Mouse (Mus musculus) CH12.LX (cell line): ENCODE measurements at regions not wholly inside any gene's neighbourhood (a gene's known extent, or its start where the extent isn't known, plus 50 kb on each side); places are given as distances from the start of the nearest gene placed in this dataset.
A peak's percentile ranks its signal among the peaks of the same experiment; 100 is the strongest.

ENCODE experiments used
- DNase-seq: peaks from one replicate; pipeline ENCODE4 v3.0.0-alpha.2; 2013; ENCODE audit errors: extremely low read depth
- H3K27ac ChIP-seq: 2 replicates; pipeline ENCODE4 v1.5.1; 2012; ENCODE audit warnings: low read depth, mild to moderate bottlenecking, control low read depth, moderate library complexity; ENCODE audit not compliant: insufficient read depth
- H3K27me3 ChIP-seq: replicated peaks from 2 replicates; pipeline ENCODE3; 2012; ENCODE audit warnings: inconsistent platforms
- H3K36me3 ChIP-seq, 2 experiments: replicated peaks in 1 of 2; 2 replicates each; pipeline versions ENCODE3 to v1.6.1; 2012; ENCODE audit warnings: inconsistent platforms in 1 of 2, low read length in 1 of 2, mild to moderate bottlenecking in 1 of 2, mixed read lengths in 1 of 2, moderate library complexity in 1 of 2; ENCODE audit not compliant: control insufficient read depth in 1 of 2, insufficient read depth in 1 of 2
- H3K4me1 ChIP-seq, 2 experiments: 2 replicates each; pipeline ENCODE4 v1.6.1; 2012; ENCODE audit warnings: inconsistent platforms in 1 of 2, moderate library complexity in 1 of 2; ENCODE audit not compliant: insufficient read depth in 2 of 2, control insufficient read depth in 1 of 2
- H3K4me2 ChIP-seq: 2 replicates; pipeline ENCODE4 v1.6.1; 2012; ENCODE audit warnings: low read depth, mild to moderate bottlenecking, control low read depth; ENCODE audit not compliant: poor library complexity, insufficient read depth, severe bottlenecking
- H3K4me3 ChIP-seq, 3 experiments: fragments of 150-350 bp in 1 of 3; sonication (generic) in 1 of 3; replicated peaks in 1 of 3; 2 replicates each; pipeline versions ENCODE3 to v1.5.1; 2011 to 2012; ENCODE audit warnings: low read depth in 2 of 3, low read length in 2 of 3, mild to moderate bottlenecking in 2 of 3, moderate library complexity in 2 of 3, control low read depth in 1 of 3, improper control_type of control experiment in 1 of 3, inconsistent platforms in 1 of 3, mixed read lengths in 1 of 3; ENCODE audit not compliant: poor library complexity in 1 of 3
- H3K79me2 ChIP-seq: replicated peaks from 2 replicates; pipeline ENCODE4 v1.6.1; 2012; ENCODE audit warnings: mild to moderate bottlenecking, moderate library complexity; ENCODE audit not compliant: control insufficient read depth, poor library complexity, insufficient read depth, severe bottlenecking; ENCODE audit errors: extremely low read depth
- H3K9ac ChIP-seq: 2 replicates; pipeline ENCODE4 v1.6.1; 2012; ENCODE audit warnings: low read depth, mild to moderate bottlenecking, control low read depth, moderate library complexity; ENCODE audit not compliant: insufficient read depth
- H3K9me3 ChIP-seq: replicated peaks from 2 replicates; pipeline ENCODE3; 2012; ENCODE audit warnings: low read length, inconsistent platforms, mixed read lengths
- BHLHE40 ChIP-seq: IDR thresholded peaks from 2 replicates; pipeline ENCODE4 v1.6.1; 2011; ENCODE audit warnings: mild to moderate bottlenecking, low read depth, low read length, improper control_type of control experiment
- CHD2 ChIP-seq: IDR thresholded peaks from 2 replicates; pipeline ENCODE4 v1.6.1; 2011; ENCODE audit warnings: low read length, improper control_type of control experiment
- EP300 ChIP-seq: IDR thresholded peaks from 2 replicates; pipeline ENCODE4 v1.6.1; 2011; ENCODE audit warnings: low read length, improper control_type of control experiment
- ETS1 ChIP-seq: conservative IDR thresholded peaks from 2 replicates; pipeline ENCODE4 v1.6.1; 2012; ENCODE audit warnings: low read depth, mild to moderate bottlenecking, inconsistent platforms, low read length, improper control_type of control experiment, moderate library complexity
- GABPA ChIP-seq: IDR thresholded peaks from 2 replicates; pipeline ENCODE4 v1.6.1; 2012; ENCODE audit warnings: low read depth, low read length, improper control_type of control experiment, inconsistent platforms; ENCODE audit not compliant: insufficient replicate concordance
- HCFC1 ChIP-seq: IDR thresholded peaks from 2 replicates; pipeline ENCODE4 v1.6.1; 2012; ENCODE audit warnings: low read depth, mild to moderate bottlenecking, inconsistent platforms, low read length, improper control_type of control experiment
- IRF4 ChIP-seq: IDR thresholded peaks from 2 replicates; pipeline ENCODE4 v1.6.1; 2014; ENCODE audit warnings: low read depth, mild to moderate bottlenecking, inconsistent platforms, low read length, improper control_type of control experiment
- JUND ChIP-seq: conservative IDR thresholded peaks from 2 replicates; pipeline ENCODE4 v1.6.1; 2011; ENCODE audit warnings: low read depth, low read length, improper control_type of control experiment
- MAFK ChIP-seq: IDR thresholded peaks from 2 replicates; pipeline ENCODE4 v1.6.1; 2011; ENCODE audit warnings: low read length, improper control_type of control experiment; ENCODE audit not compliant: insufficient replicate concordance
- MEF2A ChIP-seq: IDR thresholded peaks from 2 replicates; pipeline ENCODE4 v1.6.1; 2014; ENCODE audit warnings: low read depth, mild to moderate bottlenecking, inconsistent platforms, low read length, improper control_type of control experiment, borderline replicate concordance
- MXI1 ChIP-seq: IDR thresholded peaks from 2 replicates; pipeline ENCODE4 v1.6.1; 2011; ENCODE audit warnings: mild to moderate bottlenecking, low read depth, low read length, improper control_type of control experiment
- MYC ChIP-seq: IDR thresholded peaks from 2 replicates; pipeline ENCODE4 v1.6.1; 2011; ENCODE audit warnings: low read depth, mild to moderate bottlenecking, improper control_type of control experiment, low read length
- NELFE ChIP-seq: IDR thresholded peaks from 2 replicates; pipeline ENCODE4 v1.6.1; 2011; ENCODE audit warnings: low read depth, low read length, improper control_type of control experiment
- POLR2A ChIP-seq: IDR thresholded peaks from 2 replicates; pipeline ENCODE4 v1.6.1; 2011; ENCODE audit warnings: low read depth, mild to moderate bottlenecking, improper control_type of control experiment, low read length
- RAD21 ChIP-seq: IDR thresholded peaks from 2 replicates; pipeline ENCODE4 v1.6.1; 2011; ENCODE audit warnings: low read depth, mild to moderate bottlenecking, low read length, improper control_type of control experiment, moderate library complexity
- RCOR1 ChIP-seq: conservative IDR thresholded peaks from 2 replicates; pipeline ENCODE4 v1.6.1; 2012; ENCODE audit warnings: low read depth, mild to moderate bottlenecking, inconsistent platforms, low read length, improper control_type of control experiment
- TBP ChIP-seq: conservative IDR thresholded peaks from 2 replicates; pipeline ENCODE4 v1.6.1; 2011; ENCODE audit warnings: low read depth, low read length, improper control_type of control experiment
- TCF12 ChIP-seq: IDR thresholded peaks from 2 replicates; pipeline ENCODE4 v1.6.1; 2014; ENCODE audit warnings: low read depth, mild to moderate bottlenecking, inconsistent platforms, low read length, improper control_type of control experiment
- USF2 ChIP-seq: conservative IDR thresholded peaks from 2 replicates; pipeline ENCODE4 v1.6.1; 2011; ENCODE audit warnings: low read depth, low read length, improper control_type of control experiment
- ZKSCAN1 ChIP-seq: IDR thresholded peaks from 2 replicates; pipeline ENCODE4 v1.6.1; 2012; ENCODE audit warnings: low read depth, inconsistent platforms, low read length, improper control_type of control experiment, borderline replicate concordance
- ZNF384 ChIP-seq: IDR thresholded peaks from 2 replicates; pipeline ENCODE4 v1.6.1; 2012; ENCODE audit warnings: low read depth, low read length, improper control_type of control experiment, inconsistent platforms
- dilution Hi-C: fragments of 300-500 bp; cut with MboI; formaldehyde crosslinking; loops from 2 replicates; pipeline ENCODE4 v1.14.3; 2020; ENCODE audit warnings: low sequenced_read_pairs; ENCODE audit not compliant: extremely low pct_unique_long_range_greater_than_20kb, extremely low pct_ligation_motif_present
- in situ Hi-C: fragments of 300-500 bp; cut with MboI; formaldehyde crosslinking; loops from 3 replicates; pipeline ENCODE4 v1.14.3; 2019; ENCODE audit warnings: low sequenced_read_pairs, low pct_ligation_motif_present, low pct_unique_long_range_greater_than_20kb, mixed read lengths

- dilution Hi-C loops (no loop called here), in situ Hi-C loops (no loop called here)
- Histone ChIP-seq H3K27ac (no peak overlapping the region), H3K4me3 (no peak overlapping the region), H3K4me1 (peaks cover 2 to 25% of the 10 kb centered on the region in 2 experiments; a peak in 3 of 4 replicates), H3K9ac (no peak overlapping the region), H3K27me3 (no peaks in the 10 kb centered on the region), H3K9me3 (no peaks in the 10 kb centered on the region), H3K36me3 (no peaks in the 10 kb centered on the region), H3K79me2 (no peaks in the 10 kb centered on the region), H3K4me2 (no peak overlapping the region)
- TF ChIP-seq MXI1 = no peak
- peak; percentile 17; the same call in 1 of the 2 replicates for TF ChIP-seq ZNF384
- DNase-seq = no peak
These were observed 87.5 kb upstream of the Klf6 start for GRCm38 (mm10) chr13:5773811-5774210.

- Histone ChIP-seq H3K9me3 (no peaks in the 10 kb centered on the region), H3K27ac (no peak overlapping the region), H3K4me3 (no peak overlapping the region), H3K9ac (peak overlapping the region; percentile 60; the same call in 1 of the 2 replicates), H3K4me1 (peaks cover 8 to 23% of the 10 kb centered on the region in 2 experiments; a peak in 3 of 4 replicates), H3K36me3 (no peaks in the 10 kb centered on the region), H3K4me2 (peak overlapping the region; percentile 58), H3K79me2 (no peaks in the 10 kb centered on the region), H3K27me3 (no peaks in the 10 kb centered on the region)
- in situ Hi-C loops (no loop called here), dilution Hi-C loops (no loop called here)
- TF ChIP-seq ZKSCAN1 (no peak), POLR2A (no peak), NELFE (no peak), MAFK (no peak), GABPA (no peak), IRF4 (peak; percentile 56; the same call in 1 of the 2 replicates), ZNF384 (0 out of 2 replicates have a peak, but pooled peaks have one; percentile 7), TCF12 (no peak), TBP (no peak), MEF2A (no peak), RAD21 (no peak), JUND (peak; percentile 37; the same call in 1 of the 2 replicates), MYC (no peak), BHLHE40 (no peak), RCOR1 (no peak), USF2 (no peak), CHD2 (no peak), HCFC1 (no peak), EP300 (peak; percentile 67), MXI1 (no peak), ETS1 (no peak)
- DNase-seq = peak; percentile 39
These were observed 82.7 kb upstream of the Klf6 start for GRCm38 (mm10) chr13:5778443-5779171.
